Mouse (Mus musculus): ENCODE data around the gene Gm49369. TPM values are rescaled to one million over a fixed set of nuclear protein-coding genes. Genes with fewer than 3 reads are reported as not detected.

The Gm49369 gene
- total and polyA plus RNA-seq, 2 experiments from 2014 or later = 2.9 TPM; not detected in 1

DNA sequence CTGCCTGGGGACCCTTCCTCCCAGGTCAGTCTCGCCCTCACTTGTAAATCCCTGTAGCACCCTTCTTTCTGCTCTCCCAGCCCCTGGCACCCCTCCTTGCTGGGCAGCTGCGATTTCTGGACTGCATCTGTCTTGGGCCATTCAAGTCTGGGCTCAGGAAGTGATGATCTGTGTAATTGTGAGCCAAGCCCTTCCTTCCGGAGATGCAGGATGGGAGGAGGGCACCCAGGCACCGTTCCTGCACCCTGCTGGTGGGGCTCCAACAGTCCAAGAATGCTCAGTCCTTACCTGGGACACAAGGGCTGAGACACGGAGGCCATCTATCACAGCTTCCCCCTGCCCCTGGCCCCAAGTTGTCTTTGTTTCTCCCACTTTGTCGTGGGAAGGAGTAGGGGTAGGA, 12.6 kb downstream of the Gm49369 start:
- Histone ChIP-seq H3K27me3 (ENCODE audit: insufficient read depth, low read length) (peaks cover 14% of the 10 kb centered on the region; the same call in 1 of the 2 replicates), H3K9me3 (ENCODE audit: low read length) (no peaks in the 10 kb centered on the region), H3K4me1 (ENCODE audit: insufficient read depth, low read length) (0 out of 2 replicates have a peak, but pooled peaks cover 5% of the 10 kb centered on the region), H3K4me2 (ENCODE audit: low read depth, low read length) (no peak overlapping the region), H3K36me3 (ENCODE audit: insufficient read depth, low read length) (no peaks in the 10 kb centered on the region), H3K4me3 (ENCODE audit: low read length) (no peak overlapping the region), H3K27ac (no peak overlapping the region), H3K9ac (replicated peaks; ENCODE audit: low read length) (no peak overlapping the region)
- WGBS = 75% methylated on average over 6 of the region's 6 CpGs
- no peak for TF ChIP-seq CTCF (IDR thresholded peaks at IDR 0.05; ENCODE audit: low read depth)
- DNase-seq (ENCODE audit: low spot score) = no peak
- ATAC-seq = no peak

DNA sequence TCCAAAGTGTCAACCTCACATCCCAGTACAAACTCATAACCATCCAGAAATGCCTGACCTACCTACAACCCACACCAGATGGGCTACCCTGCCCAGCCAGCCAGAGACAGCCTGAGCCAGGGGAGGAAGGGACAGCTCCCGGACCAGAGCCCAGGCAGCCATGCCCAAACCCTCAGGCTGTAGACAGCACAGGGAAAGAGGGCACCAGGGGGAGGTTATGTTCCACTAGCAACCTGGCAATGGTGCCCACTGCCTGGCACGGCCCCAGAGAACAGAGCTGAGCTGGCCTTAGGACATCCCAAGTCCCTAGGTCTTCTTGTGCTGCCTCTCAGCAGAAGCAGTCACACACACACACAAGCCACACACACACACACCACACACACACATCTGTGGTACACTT, 13.6 kb downstream of the Gm49369 start:
- Histone ChIP-seq H3K9me3 (ENCODE audit: low read length) (no peaks in the 10 kb centered on the region), H3K27ac (no peak overlapping the region), H3K9ac (replicated peaks; ENCODE audit: low read length) (no peak overlapping the region), H3K27me3 (ENCODE audit: insufficient read depth, low read length) (peaks cover 14% of the 10 kb centered on the region; the same call in 1 of the 2 replicates), H3K4me2 (ENCODE audit: low read depth, low read length) (no peak overlapping the region), H3K4me1 (ENCODE audit: insufficient read depth, low read length) (0 out of 2 replicates have a peak, but pooled peaks cover 5% of the 10 kb centered on the region), H3K36me3 (ENCODE audit: insufficient read depth, low read length) (no peaks in the 10 kb centered on the region), H3K4me3 (ENCODE audit: low read length) (no peak overlapping the region)
- 55% methylated on average over 2 of the region's 2 CpGs for WGBS
- DNase-seq (ENCODE audit: low spot score) (no peak), ATAC-seq (no peak)
- TF ChIP-seq CTCF (IDR thresholded peaks at IDR 0.05; ENCODE audit: low read depth) = no peak

DNA sequence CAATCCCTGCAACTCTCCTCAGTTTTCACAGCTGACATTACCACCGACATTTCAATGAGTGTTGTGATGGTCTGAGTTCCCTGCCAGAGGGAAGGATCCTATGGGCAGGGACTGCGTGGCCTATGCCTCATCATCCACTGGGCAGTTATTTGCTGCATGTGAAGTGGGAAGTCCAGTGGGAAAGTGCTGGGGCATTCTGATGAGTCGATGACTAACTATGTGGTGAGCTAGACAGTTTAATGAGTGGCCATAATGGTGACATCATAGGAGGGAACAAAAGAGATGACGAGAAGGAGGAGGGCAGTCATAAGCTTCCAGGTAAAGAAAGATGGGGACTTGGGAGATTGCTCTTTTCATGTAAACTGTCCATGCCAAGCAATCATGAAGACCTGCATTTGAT, 19.4 kb downstream of the Gm49369 start:
- no peaks in the 10 kb centered on the region for H3K36me3 ChIP-seq (ENCODE audit: insufficient read depth, low read length)
- H3K4me2 ChIP-seq (ENCODE audit: low read depth, low read length) = no peak overlapping the region
- no peaks in the 10 kb centered on the region for H3K27me3 ChIP-seq (ENCODE audit: insufficient read depth, low read length)
- no peak overlapping the region for H3K4me3 ChIP-seq (ENCODE audit: low read length)
- TF ChIP-seq CTCF (IDR thresholded peaks at IDR 0.05; ENCODE audit: low read depth) = no peak
- no peaks in the 10 kb centered on the region for H3K9me3 ChIP-seq (ENCODE audit: low read length)
- no peak for ATAC-seq
- no peak overlapping the region for H3K27ac ChIP-seq
- H3K4me1 ChIP-seq (ENCODE audit: insufficient read depth, low read length) = no peaks in the 10 kb centered on the region
- 82% methylated on average over 4 of the region's 4 CpGs for WGBS
- DNase-seq (ENCODE audit: low spot score) = no peak
- H3K9ac ChIP-seq (replicated peaks; ENCODE audit: low read length) = no peak overlapping the region

DNA sequence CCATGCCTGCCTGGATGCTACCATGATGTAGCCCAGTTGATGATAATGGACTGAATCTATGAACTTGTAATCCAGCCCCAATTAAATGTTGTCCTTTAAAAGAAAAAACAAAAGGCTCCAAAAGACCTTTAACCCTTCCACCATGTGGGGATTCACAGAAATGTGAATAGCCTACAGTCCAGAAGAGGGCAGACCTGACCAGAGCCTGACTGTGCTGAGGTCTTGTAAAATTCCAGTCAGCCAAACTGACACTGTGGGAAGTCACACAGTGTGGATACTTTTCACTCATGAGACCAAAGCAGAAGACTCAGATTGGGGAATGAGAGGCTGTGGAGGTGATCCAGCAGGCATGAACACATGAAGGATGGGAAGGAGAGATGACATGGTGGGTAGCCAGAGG, 21.7 kb downstream of the Gm49369 start:
- H3K27me3 ChIP-seq (ENCODE audit: insufficient read depth, low read length) = no peaks in the 10 kb centered on the region
- no peaks in the 10 kb centered on the region for H3K9me3 ChIP-seq (ENCODE audit: low read length)
- H3K4me1 ChIP-seq (ENCODE audit: insufficient read depth, low read length) = no peaks in the 10 kb centered on the region
- DNase-seq (ENCODE audit: low spot score) (no peak), ATAC-seq (no peak)
- peak; percentile 28 for TF ChIP-seq CTCF (IDR thresholded peaks at IDR 0.05; ENCODE audit: low read depth)
- no peak overlapping the region for H3K9ac ChIP-seq (replicated peaks; ENCODE audit: low read length)
- H3K4me3 ChIP-seq (ENCODE audit: low read length) = no peak overlapping the region
- H3K4me2 ChIP-seq (ENCODE audit: low read depth, low read length) = no peak overlapping the region
- no peak overlapping the region for H3K27ac ChIP-seq
- H3K36me3 ChIP-seq (ENCODE audit: insufficient read depth, low read length) = no peaks in the 10 kb centered on the region

DNA sequence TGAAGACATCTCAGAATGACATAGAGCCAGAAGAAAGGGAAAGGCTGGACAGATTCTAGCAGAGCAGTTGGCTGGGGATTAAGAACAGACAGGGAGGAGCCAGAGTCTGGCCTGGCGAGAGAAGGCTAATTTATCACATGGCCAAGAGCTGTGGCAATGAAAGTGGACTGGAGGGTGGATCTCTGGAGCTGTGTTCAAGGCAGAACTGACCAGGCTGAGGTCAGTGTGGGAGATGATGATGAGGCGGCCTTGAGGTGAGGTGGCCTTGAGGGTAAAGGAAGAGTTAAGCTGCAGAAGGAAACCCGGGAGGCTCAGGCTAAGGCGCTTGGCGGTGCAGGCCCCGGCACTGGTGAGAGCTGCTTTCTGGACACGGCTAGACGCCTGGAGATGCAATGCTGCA, 23.3 kb downstream of the Gm49369 start:
- no peak overlapping the region for H3K27ac ChIP-seq
- DNase-seq (ENCODE audit: low spot score) (no peak), ATAC-seq (no peak)
- H3K27me3 ChIP-seq (ENCODE audit: insufficient read depth, low read length) = no peaks in the 10 kb centered on the region
- no peaks in the 10 kb centered on the region for H3K36me3 ChIP-seq (ENCODE audit: insufficient read depth, low read length)
- no peaks in the 10 kb centered on the region for H3K9me3 ChIP-seq (ENCODE audit: low read length)
- H3K9ac ChIP-seq (replicated peaks; ENCODE audit: low read length) = no peak overlapping the region
- TF ChIP-seq CTCF (IDR thresholded peaks at IDR 0.05; ENCODE audit: low read depth) = no peak
- H3K4me1 ChIP-seq (ENCODE audit: insufficient read depth, low read length) = no peaks in the 10 kb centered on the region
- H3K4me2 ChIP-seq (ENCODE audit: low read depth, low read length) = no peak overlapping the region
- WGBS = 77% methylated on average over 8 of the region's 8 CpGs
- no peak overlapping the region for H3K4me3 ChIP-seq (ENCODE audit: low read length)

DNA sequence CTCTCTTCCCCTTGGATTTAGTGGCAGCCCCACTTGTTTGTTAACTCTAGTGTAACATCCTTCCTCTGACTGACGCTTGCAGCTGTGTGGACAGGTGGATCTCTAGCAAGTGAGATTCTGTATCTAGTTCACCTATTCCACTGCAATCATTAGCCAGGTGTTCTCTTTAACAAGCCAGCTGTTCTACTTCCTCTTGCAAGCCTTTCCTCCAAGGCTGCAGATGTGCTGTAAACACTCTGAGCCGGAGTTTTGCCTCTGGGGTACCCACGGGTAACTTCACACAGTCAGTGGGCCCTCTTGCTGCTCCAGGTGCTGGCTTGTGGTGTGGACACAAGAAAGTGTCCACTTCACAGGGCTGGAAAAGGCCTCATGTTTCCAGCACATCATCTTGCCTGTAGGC, 24.9 kb downstream of the Gm49369 start:
- Histone ChIP-seq H3K9me3 (ENCODE audit: low read length) (no peaks in the 10 kb centered on the region), H3K27me3 (ENCODE audit: insufficient read depth, low read length) (no peaks in the 10 kb centered on the region), H3K9ac (replicated peaks; ENCODE audit: low read length) (no peak overlapping the region), H3K4me1 (ENCODE audit: insufficient read depth, low read length) (no peaks in the 10 kb centered on the region), H3K36me3 (ENCODE audit: insufficient read depth, low read length) (no peaks in the 10 kb centered on the region), H3K4me2 (ENCODE audit: low read depth, low read length) (no peak overlapping the region), H3K27ac (no peak overlapping the region), H3K4me3 (ENCODE audit: low read length) (no peak overlapping the region)
- 85% methylated on average over 3 of the region's 3 CpGs for WGBS
- TF ChIP-seq CTCF (IDR thresholded peaks at IDR 0.05; ENCODE audit: low read depth) = no peak
- DNase-seq (ENCODE audit: low spot score) (no peak), ATAC-seq (no peak)

DNA sequence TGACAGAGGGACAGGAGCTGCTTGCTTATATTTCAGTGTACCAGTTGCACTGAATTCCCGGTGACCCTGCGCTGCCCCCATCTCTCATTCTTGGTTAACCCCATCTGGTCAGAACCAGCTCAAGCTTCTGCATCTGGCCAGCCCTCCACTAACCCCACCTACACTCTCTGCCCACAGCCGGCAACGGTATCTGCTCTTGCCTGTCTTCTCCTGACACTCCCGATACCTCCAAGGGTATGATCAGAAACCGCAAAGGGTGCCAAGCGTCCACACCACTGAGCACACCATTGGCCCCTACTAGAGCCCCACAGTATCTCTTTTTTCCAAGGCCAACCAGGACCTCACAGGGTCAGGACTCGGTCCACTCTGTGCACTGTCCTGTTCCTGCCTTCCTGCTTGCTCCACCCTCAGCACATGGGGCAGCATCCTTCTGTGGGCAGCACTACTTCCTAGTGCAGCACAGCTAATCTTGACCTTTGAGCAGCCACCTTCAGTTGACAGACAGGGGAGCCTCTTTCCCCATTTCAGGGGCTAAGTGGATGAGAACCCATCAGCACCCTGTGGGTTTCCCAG, 27.7 kb downstream of the Gm49369 start:
- H3K9me3 ChIP-seq (ENCODE audit: low read length) = no peaks in the 10 kb centered on the region
- no peak overlapping the region for H3K9ac ChIP-seq (replicated peaks; ENCODE audit: low read length)
- no peaks in the 10 kb centered on the region for H3K4me1 ChIP-seq (ENCODE audit: insufficient read depth, low read length)
- H3K4me3 ChIP-seq (ENCODE audit: low read length) = no peak overlapping the region
- no peaks in the 10 kb centered on the region for H3K27me3 ChIP-seq (ENCODE audit: insufficient read depth, low read length)
- DNase-seq (ENCODE audit: low spot score) = no peak
- WGBS = 82% methylated on average over 8 of the region's 8 CpGs
- no peak for ATAC-seq
- no peaks in the 10 kb centered on the region for H3K36me3 ChIP-seq (ENCODE audit: insufficient read depth, low read length)
- H3K4me2 ChIP-seq (ENCODE audit: low read depth, low read length) = no peak overlapping the region
- TF ChIP-seq CTCF (IDR thresholded peaks at IDR 0.05; ENCODE audit: low read depth) = no peak
- H3K27ac ChIP-seq = no peak overlapping the region

Measured in hindbrain, postnatal 0 days (tissue).